Mouse (Mus musculus) myocyte (in vitro differentiated cells): ENCODE results near the gene Tnfrsf23.
A peak's percentile ranks its signal among the peaks of the same experiment; 100 is the strongest.

ENCODE experiments used
- CEBPB ChIP-seq: IDR thresholded peaks from 2 replicates; pipeline ENCODE4 v1.6.1; 2011; ENCODE audit warnings: mild to moderate bottlenecking, moderate library complexity; ENCODE audit not compliant: poor library complexity, insufficient read depth, severe bottlenecking
- E2F4 ChIP-seq: IDR thresholded peaks from one replicate; pipeline ENCODE4 v1.6.1; 2011; ENCODE audit warnings: mild to moderate bottlenecking, control low read depth, moderate library complexity; ENCODE audit not compliant: insufficient read depth
- MAX ChIP-seq: IDR thresholded peaks from one replicate; pipeline ENCODE4 v1.6.1; 2011; ENCODE audit warnings: low read depth, mild to moderate bottlenecking, control low read depth
- MYOD1 ChIP-seq, 3 experiments: IDR thresholded peaks; one replicate each; pipeline ENCODE4 v1.6.1; 2011; ENCODE audit warnings: control low read depth in 2 of 3, low read depth in 2 of 3, mild to moderate bottlenecking in 2 of 3, moderate library complexity in 1 of 3; ENCODE audit not compliant: insufficient read length in 2 of 3, control insufficient read depth in 1 of 3
- MYOG ChIP-seq, 3 experiments: IDR thresholded peaks; one replicate each; pipeline ENCODE4 v1.6.1; 2011; ENCODE audit warnings: control low read depth in 2 of 3, low read depth in 2 of 3, mild to moderate bottlenecking in 2 of 3; ENCODE audit not compliant: insufficient read length in 2 of 3, control insufficient read depth in 1 of 3, insufficient read depth in 1 of 3
- POLR2A ChIP-seq: IDR thresholded peaks from one replicate; pipeline ENCODE4 v1.6.1; 2011; ENCODE audit warnings: low read depth, mild to moderate bottlenecking, control low read depth, moderate library complexity; ENCODE audit not compliant: insufficient read length
- POLR2AphosphoS2 ChIP-seq: IDR thresholded peaks from one replicate; pipeline ENCODE4 v1.6.1; 2011; ENCODE audit warnings: low read depth, control low read depth; ENCODE audit not compliant: insufficient read length
- REST ChIP-seq: IDR thresholded peaks from one replicate; pipeline ENCODE4 v1.6.1; 2011; ENCODE audit warnings: mild to moderate bottlenecking, control low read depth, moderate library complexity; ENCODE audit not compliant: insufficient read depth, insufficient read length
- TCF12 ChIP-seq: IDR thresholded peaks from one replicate; pipeline ENCODE4 v1.6.1; 2011; ENCODE audit warnings: mild to moderate bottlenecking, control low read depth; ENCODE audit not compliant: poor library complexity, insufficient read depth, severe bottlenecking
- TCF3 ChIP-seq: IDR thresholded peaks from one replicate; pipeline ENCODE4 v1.6.1; 2011; ENCODE audit warnings: low read depth, control low read depth; ENCODE audit not compliant: insufficient read length
- USF1 ChIP-seq: IDR thresholded peaks from one replicate; pipeline ENCODE4 v1.6.1; 2011; ENCODE audit warnings: low read depth, mild to moderate bottlenecking, control low read depth, moderate library complexity

GRCm38 (mm10) chr7:143649034-143649768, 36.5 kb downstream of the Tnfrsf23 start, which contains the start of gene Tnfrsf22:
- TF ChIP-seq TCF12 (no peak), POLR2A (peak; percentile 94), USF1 (no peak), MYOD1 (IDR thresholded peaks at IDR 0.05; ENCODE audit: control insufficient read depth in 1 of 3, insufficient read length in 2 of 3, low read depth in 2 of 3) (peak in 2 of 3 experiments; percentile 4 to 18), E2F4 (no peak), TCF3 (no peak), MAX (no peak), CEBPB (no peak), REST (no peak), MYOG (IDR thresholded peaks at IDR 0.05; ENCODE audit: control insufficient read depth in 1 of 3, insufficient read depth in 1 of 3, insufficient read length in 2 of 3, low read depth in 2 of 3) (no peak), POLR2AphosphoS2 (peak; percentile 91)
